Mouse (Mus musculus) forebrain, embryonic 13.5 days (tissue): ENCODE results near the gene Tlk1. TPM values are rescaled to one million over a fixed set of nuclear protein-coding genes. Genes with fewer than 3 reads are reported as not detected.
A peak's percentile ranks its signal among the peaks of the same experiment; 100 is the strongest.

ENCODE experiments used
- ATAC-seq: fragments of 200-750 bp; cut with Nextera tagmentation; 2 replicates; pipeline ENCODE4 v1.8.0; 2017
- H3K27ac ChIP-seq: fragments of 300-500 bp; sonication (generic); 2 replicates; pipeline ENCODE4 v1.5.1; 2015; ENCODE audit warnings: inconsistent platforms, mild to moderate bottlenecking, moderate library complexity
- H3K27me3 ChIP-seq: fragments of 300-500 bp; sonication (generic); 2 replicates; pipeline ENCODE4 v1.6.1; 2015; ENCODE audit warnings: mild to moderate bottlenecking, inconsistent platforms
- H3K36me3 ChIP-seq: fragments of 300-500 bp; sonication (generic); 2 replicates; pipeline ENCODE4 v1.6.1; 2015; ENCODE audit warnings: mild to moderate bottlenecking, inconsistent platforms; ENCODE audit not compliant: poor library complexity, severe bottlenecking
- H3K4me1 ChIP-seq: fragments of 300-500 bp; sonication (generic); 2 replicates; pipeline ENCODE4 v1.6.1; 2015; ENCODE audit warnings: inconsistent platforms
- H3K4me2 ChIP-seq: fragments of 300-500 bp; sonication (generic); 2 replicates; pipeline ENCODE4 v1.6.1; 2015; ENCODE audit warnings: inconsistent platforms, mild to moderate bottlenecking, moderate library complexity
- H3K4me3 ChIP-seq: fragments of 300-500 bp; sonication (generic); 2 replicates; pipeline ENCODE4 v1.5.1; 2015; ENCODE audit warnings: mild to moderate bottlenecking, inconsistent platforms
- H3K9ac ChIP-seq: fragments of 300-500 bp; sonication (generic); 2 replicates; pipeline ENCODE4 v1.6.1; 2015; ENCODE audit warnings: mild to moderate bottlenecking, inconsistent platforms
- H3K9me3 ChIP-seq: fragments of 300-500 bp; sonication (generic); replicated peaks from 2 replicates; pipeline ENCODE4 v1.6.1; 2016; ENCODE audit warnings: inconsistent platforms
- WGBS: fragments of 180-500 bp; shearing (Covaris S2); methylation state at CpG from one replicate; pipeline ENCODE4 v1.1.7; 2015; 5-methylcytosine and 5-hydroxymethylcytosine counted together
- polyA plus RNA-seq: library from polyadenylated mRNA; unstranded; fragments of >200 nt; fragmentation: Nextera tagmentation; extraction: Ambion mirVana; gene quantifications from 2 replicates; pipeline ENCODE4 v1.2.1, GENCODE M21; 2015

Gene Tlk1
- polyA plus RNA-seq, 1 experiment from 2014 or later: 23.6 TPM

DNA sequence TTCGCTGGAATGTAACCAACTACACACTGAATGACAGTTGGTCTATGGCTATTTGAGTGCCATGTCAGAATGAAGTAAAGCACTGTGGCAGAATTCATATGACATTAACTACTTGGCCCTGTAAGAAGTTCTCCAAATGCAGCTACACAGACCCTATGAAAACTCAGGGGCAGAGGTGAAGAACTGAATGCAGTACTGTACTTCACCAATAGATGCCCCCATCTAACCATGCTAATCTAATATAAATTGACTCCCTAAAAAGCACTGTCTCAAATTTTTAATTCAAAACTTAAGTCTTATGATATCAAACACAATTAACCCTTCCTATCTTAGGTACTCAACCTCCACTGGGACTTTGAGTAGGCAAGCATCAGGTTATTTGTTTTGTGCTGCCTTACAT, 45.9 kb downstream of the Tlk1 start:
- H3K4me3 ChIP-seq: no peak overlapping the region
- WGBS: 97% methylated on average over 1 of the region's 1 CpGs

DNA sequence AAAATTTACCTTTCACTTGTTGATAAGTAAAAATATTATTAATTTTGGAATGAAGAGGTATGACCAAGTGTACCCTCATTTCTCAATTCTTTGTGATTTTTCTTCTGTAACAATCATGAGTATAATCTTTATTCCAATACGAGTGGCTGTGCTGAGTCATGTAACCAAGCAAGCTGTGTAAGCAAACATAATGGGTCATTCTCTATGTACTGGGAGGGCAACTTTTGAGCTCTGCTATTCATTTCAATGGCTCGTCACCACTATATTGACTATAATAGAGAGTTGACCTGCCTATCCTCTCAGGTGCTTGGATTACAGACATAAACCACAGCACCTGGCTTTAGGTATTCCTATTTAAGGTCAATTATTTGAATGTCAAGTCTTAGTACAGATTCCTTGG, 48.8 kb downstream of the Tlk1 start:
- Histone ChIP-seq H3K4me3 (no peak overlapping the region), H3K9me3 (no peaks in the 10 kb centered on the region), H3K9ac (no peak overlapping the region), H3K27me3 (no peaks in the 10 kb centered on the region), H3K27ac (no peak overlapping the region), H3K4me1 (peaks cover 12% of the 10 kb centered on the region; the same call in 1 of the 2 replicates), H3K36me3 (no peaks in the 10 kb centered on the region), H3K4me2 (no peak overlapping the region)
- 59% methylated on average over 2 of the region's 2 CpGs for WGBS
- no peak for ATAC-seq

More for the DNA sequence above, 45.9 kb downstream of the Tlk1 start:
- no peak overlapping the region for H3K9ac ChIP-seq
- ATAC-seq: peak; percentile 57; the same call in 1 of the 2 replicates
- H3K36me3 ChIP-seq: no peaks in the 10 kb centered on the region
- no peaks in the 10 kb centered on the region for H3K9me3 ChIP-seq
- no peak overlapping the region for H3K4me2 ChIP-seq
- no peaks in the 10 kb centered on the region for H3K27me3 ChIP-seq
- H3K4me1 ChIP-seq: peaks cover 12% of the 10 kb centered on the region; the same call in 1 of the 2 replicates
- H3K27ac ChIP-seq: no peak overlapping the region

DNA sequence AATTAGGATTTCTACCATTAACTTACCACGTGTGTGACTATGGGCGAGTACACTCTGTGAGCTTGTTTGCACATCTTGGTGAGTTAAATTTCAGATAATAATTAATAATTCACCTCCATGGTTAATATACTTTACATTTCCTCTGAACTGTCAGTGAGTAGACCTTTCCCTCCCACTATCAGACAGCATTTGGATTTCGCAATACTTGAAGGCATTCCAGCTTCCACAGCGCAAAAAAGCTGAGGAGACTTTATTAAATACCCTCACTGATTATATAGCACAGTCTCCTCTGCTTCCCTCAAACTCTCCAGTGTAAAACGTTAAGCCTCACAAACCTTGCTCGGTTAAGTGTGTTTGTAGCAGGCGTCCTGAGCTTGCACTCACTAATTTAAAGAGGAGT, 60.8 kb downstream of the Tlk1 start:
- WGBS: 93% methylated on average over 7 of the region's 7 CpGs
- no peak overlapping the region for H3K9ac ChIP-seq
- ATAC-seq: no peak
- no peaks in the 10 kb centered on the region for H3K27me3 ChIP-seq
- no peaks in the 10 kb centered on the region for H3K9me3 ChIP-seq
- H3K36me3 ChIP-seq: no peaks in the 10 kb centered on the region
- H3K4me1 ChIP-seq: no peaks in the 10 kb centered on the region
- H3K4me3 ChIP-seq: no peak overlapping the region
- no peak overlapping the region for H3K4me2 ChIP-seq
- H3K27ac ChIP-seq: no peak overlapping the region

DNA sequence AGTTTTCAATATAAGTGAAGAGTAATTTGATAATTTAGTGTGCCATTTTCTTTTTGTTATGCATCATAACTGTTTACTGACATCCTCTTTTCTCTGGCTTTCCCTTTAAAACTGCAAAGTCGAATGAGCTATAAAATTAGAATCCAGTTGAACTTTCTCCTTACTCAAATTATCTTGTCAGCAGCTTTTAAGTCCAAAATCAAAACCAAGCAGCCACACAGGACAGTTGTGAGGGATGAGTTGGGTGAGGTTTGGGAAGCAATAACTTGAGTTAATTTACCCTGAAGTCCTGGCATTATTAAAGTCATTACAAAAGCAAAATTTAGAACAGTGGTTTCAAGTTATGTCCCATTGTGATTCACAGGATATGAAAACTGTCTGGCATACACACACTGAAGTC, 62.8 kb downstream of the Tlk1 start:
- 97% methylated on average over 1 of the region's 1 CpGs for WGBS

DNA sequence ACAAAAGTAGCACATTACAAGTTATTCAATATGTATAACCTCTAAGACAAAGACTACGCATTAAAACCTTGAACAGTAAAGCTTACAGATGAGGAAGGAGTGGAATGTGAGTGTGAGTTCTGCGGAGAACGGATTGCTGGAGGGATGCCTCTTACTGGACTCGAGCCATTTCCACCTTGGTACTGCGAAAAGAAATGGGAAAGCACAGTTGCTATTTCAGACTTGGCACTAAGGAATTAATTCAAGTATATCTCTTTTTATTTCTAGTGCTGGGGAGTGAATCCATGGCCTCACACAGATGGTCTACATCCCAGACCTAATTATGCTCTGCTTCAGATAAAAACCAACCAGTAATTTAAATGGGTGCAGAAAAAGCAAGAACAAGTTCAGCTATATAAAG, 73.4 kb downstream of the Tlk1 start:
- 93% methylated on average over 5 of the region's 5 CpGs for WGBS
- H3K27ac ChIP-seq: no peak overlapping the region
- ATAC-seq: no peak
- H3K4me2 ChIP-seq: no peak overlapping the region
- H3K27me3 ChIP-seq: no peaks in the 10 kb centered on the region
- no peak overlapping the region for H3K4me3 ChIP-seq
- no peak overlapping the region for H3K9ac ChIP-seq
- H3K9me3 ChIP-seq: no peaks in the 10 kb centered on the region
- peaks cover 8% of the 10 kb centered on the region for H3K36me3 ChIP-seq
- no peaks in the 10 kb centered on the region for H3K4me1 ChIP-seq

More for the DNA sequence above, 62.8 kb downstream of the Tlk1 start:
- Histone ChIP-seq H3K36me3 (no peaks in the 10 kb centered on the region), H3K27me3 (no peaks in the 10 kb centered on the region), H3K4me3 (no peak overlapping the region), H3K9ac (no peak overlapping the region), H3K27ac (no peak overlapping the region), H3K4me2 (no peak overlapping the region), H3K9me3 (no peaks in the 10 kb centered on the region), H3K4me1 (no peaks in the 10 kb centered on the region)
- ATAC-seq: no peak

DNA sequence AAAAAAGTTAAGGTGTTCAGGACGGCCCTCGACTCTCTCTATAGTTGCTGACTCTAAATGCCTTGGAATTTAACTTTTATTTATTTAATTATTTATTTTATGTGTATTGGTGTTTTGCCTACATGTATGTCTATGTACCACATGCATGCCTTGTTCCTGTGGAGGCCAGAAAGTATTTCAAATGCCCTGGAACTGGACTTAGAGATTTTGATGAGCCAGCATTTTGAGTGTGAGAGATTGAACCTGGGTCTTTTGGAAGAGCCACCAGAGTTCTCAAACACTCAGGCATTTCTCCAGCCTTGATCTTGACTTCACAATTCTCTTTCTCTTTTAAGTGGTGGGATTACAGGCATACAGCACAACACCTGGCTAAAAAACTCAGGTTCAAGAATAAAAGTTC, 73.9 kb downstream of the Tlk1 start:
- Histone ChIP-seq H3K36me3 (peaks cover 11% of the 10 kb centered on the region), H3K27me3 (no peaks in the 10 kb centered on the region), H3K9ac (no peak overlapping the region), H3K4me2 (no peak overlapping the region), H3K4me1 (no peaks in the 10 kb centered on the region), H3K4me3 (no peak overlapping the region), H3K27ac (no peak overlapping the region), H3K9me3 (no peaks in the 10 kb centered on the region)
- WGBS: 94% methylated on average over 2 of the region's 2 CpGs
- no peak for ATAC-seq

DNA sequence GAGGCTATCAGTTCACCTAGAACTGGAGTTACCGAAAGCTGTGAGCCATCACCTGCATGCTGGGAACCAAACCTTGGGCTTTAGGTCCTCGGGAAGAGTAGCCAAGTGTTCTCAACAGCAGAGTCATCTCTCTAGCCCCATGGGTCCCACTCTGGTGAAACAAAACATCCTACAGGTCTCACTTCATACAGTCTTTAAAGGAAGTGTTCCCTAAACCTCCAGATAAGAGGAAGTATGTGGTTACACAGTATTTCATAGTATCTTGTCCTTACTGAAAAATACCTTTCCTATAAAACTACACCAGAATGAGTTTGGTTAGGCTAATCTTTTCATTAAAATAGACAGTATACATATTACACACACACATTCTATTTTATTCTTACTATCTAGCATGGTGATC, 82.9 kb downstream of the Tlk1 start:
- Histone ChIP-seq H3K4me3 (no peak overlapping the region), H3K4me2 (no peak overlapping the region), H3K27me3 (no peaks in the 10 kb centered on the region), H3K4me1 (peaks cover 4% of the 10 kb centered on the region), H3K9ac (no peak overlapping the region), H3K36me3 (peaks cover 49% of the 10 kb centered on the region), H3K9me3 (no peaks in the 10 kb centered on the region), H3K27ac (no peak overlapping the region)
- ATAC-seq: no peak
- WGBS: 81% methylated on average over 2 of the region's 2 CpGs

DNA sequence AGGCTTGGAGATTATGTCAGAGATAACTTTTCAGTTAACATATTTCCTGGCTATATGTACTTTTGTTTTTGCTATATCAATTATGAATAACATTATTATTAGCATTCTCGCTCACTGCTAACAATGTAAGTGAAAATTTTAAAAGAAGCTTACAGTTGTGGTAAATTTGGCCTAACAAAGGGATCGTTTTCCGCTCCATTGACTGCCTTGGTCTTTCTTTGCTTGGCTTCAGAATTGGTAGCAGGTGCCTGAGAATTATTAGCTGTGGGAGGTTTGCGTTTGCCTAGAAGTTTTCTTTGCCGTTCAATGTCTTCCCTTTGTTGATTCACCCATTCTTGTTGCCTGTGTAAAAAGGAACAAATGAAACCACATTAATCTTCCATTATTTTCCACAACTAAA, 83.6 kb downstream of the Tlk1 start:
- H3K36me3 ChIP-seq: peaks cover 55% of the 10 kb centered on the region
- no peaks in the 10 kb centered on the region for H3K9me3 ChIP-seq
- WGBS: 43% methylated on average over 5 of the region's 5 CpGs
- no peak for ATAC-seq
- no peak overlapping the region for H3K9ac ChIP-seq
- no peak overlapping the region for H3K4me2 ChIP-seq
- peaks cover 4% of the 10 kb centered on the region for H3K4me1 ChIP-seq
- H3K27ac ChIP-seq: no peak overlapping the region
- H3K4me3 ChIP-seq: no peak overlapping the region
- no peaks in the 10 kb centered on the region for H3K27me3 ChIP-seq

DNA sequence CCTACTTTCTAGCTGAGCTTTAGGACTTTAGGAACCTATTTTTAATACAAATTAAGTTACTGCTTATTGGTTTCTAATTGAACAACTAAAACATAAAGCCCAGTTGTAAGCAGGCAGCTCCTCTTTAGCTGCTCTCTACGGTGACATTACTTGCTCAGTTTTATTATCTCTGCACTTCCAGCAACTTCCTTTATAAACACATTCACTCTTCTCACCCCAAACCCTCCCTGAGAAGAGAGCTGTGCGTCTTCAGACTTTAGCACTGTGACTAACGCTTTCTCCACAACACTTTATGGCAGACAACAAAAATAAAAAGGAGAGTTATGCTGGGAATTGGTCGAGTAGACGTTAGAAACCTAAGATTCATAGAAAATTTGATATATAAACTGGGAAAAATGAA, 89.5 kb downstream of the Tlk1 start:
- Histone ChIP-seq H3K9ac (no peak overlapping the region), H3K36me3 (peaks cover 40% of the 10 kb centered on the region), H3K27me3 (no peaks in the 10 kb centered on the region), H3K4me2 (no peak overlapping the region), H3K9me3 (no peaks in the 10 kb centered on the region), H3K4me3 (no peak overlapping the region), H3K4me1 (no peaks in the 10 kb centered on the region), H3K27ac (no peak overlapping the region)
- 90% methylated on average over 5 of the region's 5 CpGs for WGBS
- no peak for ATAC-seq

DNA sequence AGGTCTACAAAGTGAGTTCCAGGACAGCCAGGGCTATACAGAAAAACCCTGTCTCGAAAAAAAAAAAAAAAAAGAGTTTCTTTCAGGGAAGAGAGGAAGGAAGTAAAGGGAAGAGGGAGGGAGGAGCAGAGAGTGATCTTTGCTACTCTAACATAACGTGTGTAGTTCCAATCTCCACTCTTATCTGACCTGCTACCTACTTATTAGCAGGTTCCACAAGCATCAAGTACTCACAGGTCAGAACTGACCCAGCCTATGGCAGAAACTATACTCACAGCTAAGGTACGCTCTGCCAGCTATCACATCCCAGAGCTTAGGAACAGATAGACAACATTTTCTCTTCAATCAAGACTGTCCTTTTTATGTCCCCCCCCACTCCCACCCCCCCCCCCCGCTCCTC, 90.0 kb downstream of the Tlk1 start:
- no peak overlapping the region for H3K4me3 ChIP-seq
- ATAC-seq: no peak
- H3K9me3 ChIP-seq: no peaks in the 10 kb centered on the region
- no peak overlapping the region for H3K27ac ChIP-seq
- no peaks in the 10 kb centered on the region for H3K4me1 ChIP-seq
- 85% methylated on average over 4 of the region's 4 CpGs for WGBS
- H3K4me2 ChIP-seq: no peak overlapping the region
- peaks cover 36% of the 10 kb centered on the region for H3K36me3 ChIP-seq
- no peak overlapping the region for H3K9ac ChIP-seq
- no peaks in the 10 kb centered on the region for H3K27me3 ChIP-seq

DNA sequence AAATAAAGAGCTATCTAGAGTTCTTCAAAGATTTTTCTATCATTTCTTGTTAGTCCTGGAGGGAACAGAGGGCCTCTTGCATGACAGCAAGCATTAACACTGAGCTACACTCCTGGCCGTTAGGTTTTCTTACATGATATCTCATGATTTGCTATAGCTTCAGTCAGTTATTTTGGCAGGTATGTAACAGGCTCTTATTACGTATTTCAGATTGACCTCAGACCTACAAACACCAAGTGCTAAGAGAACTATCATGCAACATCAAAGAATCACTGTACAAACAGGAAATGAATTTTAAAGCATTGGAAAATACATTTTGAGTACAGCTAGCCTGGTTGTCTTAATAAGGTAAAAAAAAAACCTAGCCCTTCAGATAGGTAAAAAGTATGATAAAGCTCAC, 98.4 kb downstream of the Tlk1 start:
- no peak overlapping the region for H3K4me2 ChIP-seq
- 88% methylated on average over 2 of the region's 2 CpGs for WGBS
- H3K27ac ChIP-seq: no peak overlapping the region
- H3K27me3 ChIP-seq: no peaks in the 10 kb centered on the region
- no peak overlapping the region for H3K4me3 ChIP-seq
- no peaks in the 10 kb centered on the region for H3K4me1 ChIP-seq
- no peaks in the 10 kb centered on the region for H3K9me3 ChIP-seq
- peaks cover 31% of the 10 kb centered on the region for H3K36me3 ChIP-seq
- no peak for ATAC-seq
- H3K9ac ChIP-seq: no peak overlapping the region

DNA sequence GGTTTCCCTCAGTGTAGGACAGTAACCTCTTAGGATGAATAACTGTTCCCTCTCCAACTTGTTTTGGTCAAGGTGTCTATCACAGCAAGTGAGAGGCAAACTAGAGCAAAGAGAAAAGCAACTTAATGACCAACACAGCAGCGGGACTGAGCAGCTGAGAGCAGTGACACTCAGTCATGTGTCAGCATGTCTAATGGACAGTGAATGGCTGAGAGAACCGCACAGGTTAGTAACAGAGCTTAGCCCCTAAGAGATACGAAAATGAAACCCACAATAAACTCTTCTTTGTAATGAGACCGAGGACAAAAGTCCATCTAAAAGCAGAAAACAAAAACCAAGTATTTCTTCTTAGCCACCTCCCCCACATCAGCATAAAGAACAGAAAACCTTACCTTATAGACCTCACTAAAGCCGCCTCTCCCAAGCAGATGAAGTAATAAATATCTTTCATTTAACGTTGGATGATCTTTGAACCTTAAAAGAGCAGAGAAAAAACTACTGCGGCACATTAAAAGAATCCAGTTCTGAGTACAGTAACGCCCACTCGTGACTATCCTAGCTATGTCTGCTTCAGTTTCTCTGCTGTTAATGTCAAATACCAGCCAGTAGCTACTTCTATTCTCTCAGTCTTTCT, 101.8 kb downstream of the Tlk1 start:
- ATAC-seq: no peak
- Histone ChIP-seq H3K36me3 (peaks cover 52% of the 10 kb centered on the region), H3K4me1 (no peaks in the 10 kb centered on the region), H3K9me3 (no peaks in the 10 kb centered on the region), H3K4me2 (no peak overlapping the region), H3K27me3 (no peaks in the 10 kb centered on the region), H3K4me3 (no peak overlapping the region), H3K27ac (no peak overlapping the region), H3K9ac (no peak overlapping the region)
- 92% methylated on average over 9 of the region's 9 CpGs for WGBS

DNA sequence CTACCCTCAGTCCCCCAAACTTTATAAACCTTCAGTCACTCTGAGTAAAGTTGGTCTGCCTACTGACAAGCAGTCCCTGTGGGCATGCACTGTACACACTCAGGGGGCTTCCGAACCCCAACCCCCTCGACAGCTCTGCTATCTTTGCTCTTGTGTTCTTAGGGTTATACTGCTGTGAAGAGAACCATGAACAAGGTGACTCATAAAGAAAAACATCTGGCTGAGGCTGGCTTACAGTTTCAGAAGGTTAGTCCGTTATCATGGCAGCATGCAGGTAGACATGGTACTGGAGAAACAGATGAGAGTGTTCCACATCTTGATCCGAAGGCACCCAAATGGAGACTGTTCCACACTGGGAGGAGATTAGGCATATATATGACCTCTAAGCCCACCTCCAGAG, 114.7 kb downstream of the Tlk1 start:
- Histone ChIP-seq H3K4me1 (no peaks in the 10 kb centered on the region), H3K4me3 (no peak overlapping the region), H3K9me3 (no peaks in the 10 kb centered on the region), H3K27ac (no peak overlapping the region), H3K27me3 (no peaks in the 10 kb centered on the region), H3K4me2 (no peak overlapping the region), H3K9ac (no peak overlapping the region), H3K36me3 (peaks cover 51% of the 10 kb centered on the region)
- 96% methylated on average over 4 of the region's 4 CpGs for WGBS
- no peak for ATAC-seq
